Mouse (Mus musculus): ENCODE results near the gene Dab1. TPM values are rescaled to one million over a fixed set of nuclear protein-coding genes. Genes with fewer than 3 reads are reported as not detected.

Dab1 gene
- polyA plus RNA-seq, 1 experiment from 2014 or later: 195 TPM

DNA sequence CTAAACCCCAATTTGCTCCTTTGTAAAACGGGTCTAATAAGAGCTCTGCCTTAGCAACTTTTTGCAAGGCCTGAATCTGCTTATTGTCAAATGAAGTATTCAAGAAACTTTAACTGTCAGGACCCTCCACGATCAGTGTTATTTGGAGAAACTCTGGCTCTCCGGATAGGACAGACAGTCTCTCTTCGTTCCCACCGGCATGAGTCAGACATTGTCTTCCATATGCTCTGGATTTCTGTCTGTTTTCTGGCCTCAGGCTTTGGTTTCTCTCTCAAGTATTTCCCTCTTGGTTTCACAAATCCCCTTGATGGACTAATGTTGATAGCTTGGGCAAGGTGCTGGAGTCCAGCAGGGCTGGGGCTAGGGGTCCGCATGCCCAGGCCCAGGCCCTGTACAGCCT, 59.3 kb downstream of the Dab1 start:
- H3K36me3 ChIP-seq (ENCODE audit: control insufficient read depth, insufficient read depth): no peaks in the 10 kb centered on the region
- no peak overlapping the region for H3K27ac ChIP-seq (ENCODE audit: low read length)
- no peak overlapping the region for H3K4me2 ChIP-seq (ENCODE audit: low read length)
- 80% methylated on average over 6 of the region's 6 CpGs for WGBS
- no peaks in the 10 kb centered on the region for H3K4me1 ChIP-seq (replicated peaks; ENCODE audit: control insufficient read depth, insufficient read depth, low read length)
- H3K9me3 ChIP-seq (ENCODE audit: control insufficient read depth, low read length): no peaks in the 10 kb centered on the region
- no peaks in the 10 kb centered on the region for H3K27me3 ChIP-seq (replicated peaks; ENCODE audit: control insufficient read depth, insufficient read depth, low read length)
- ATAC-seq: no peak
- no peak overlapping the region for H3K9ac ChIP-seq (replicated peaks; ENCODE audit: low read depth, low read length)
- H3K4me3 ChIP-seq (replicated peaks; ENCODE audit: low read length): no peak overlapping the region

DNA sequence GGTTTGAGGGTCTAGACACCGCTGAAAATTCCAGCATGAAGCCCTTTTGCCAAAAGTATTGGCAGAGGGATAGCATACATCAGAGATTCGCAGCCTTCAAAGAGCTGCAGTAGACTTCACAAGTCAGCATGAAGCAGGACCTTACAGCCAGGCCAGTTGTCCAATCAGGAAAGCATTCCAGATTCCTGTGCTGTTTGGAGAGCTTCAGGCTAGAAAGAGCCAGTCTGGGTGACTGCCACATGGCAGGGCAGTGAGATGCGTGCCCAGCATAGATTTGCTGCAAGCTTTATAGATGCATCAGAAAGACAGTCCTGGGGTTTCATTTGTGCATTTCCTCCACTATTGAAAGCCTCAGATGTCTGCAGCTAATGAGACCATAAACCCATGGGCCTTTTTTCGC, 66.0 kb downstream of the Dab1 start:
- H3K27ac ChIP-seq (ENCODE audit: low read length): no peak overlapping the region
- H3K4me3 ChIP-seq (replicated peaks; ENCODE audit: low read length): no peak overlapping the region
- no peaks in the 10 kb centered on the region for H3K4me1 ChIP-seq (replicated peaks; ENCODE audit: control insufficient read depth, insufficient read depth, low read length)
- no peak overlapping the region for H3K9ac ChIP-seq (replicated peaks; ENCODE audit: low read depth, low read length)
- no peaks in the 10 kb centered on the region for H3K27me3 ChIP-seq (replicated peaks; ENCODE audit: control insufficient read depth, insufficient read depth, low read length)
- H3K36me3 ChIP-seq (ENCODE audit: control insufficient read depth, insufficient read depth): no peaks in the 10 kb centered on the region
- 0 out of 2 replicates have a peak, but pooled peaks have one; percentile 20 for ATAC-seq
- WGBS: 76% methylated on average over 4 of the region's 4 CpGs
- no peaks in the 10 kb centered on the region for H3K9me3 ChIP-seq (ENCODE audit: control insufficient read depth, low read length)
- no peak overlapping the region for H3K4me2 ChIP-seq (ENCODE audit: low read length)

DNA sequence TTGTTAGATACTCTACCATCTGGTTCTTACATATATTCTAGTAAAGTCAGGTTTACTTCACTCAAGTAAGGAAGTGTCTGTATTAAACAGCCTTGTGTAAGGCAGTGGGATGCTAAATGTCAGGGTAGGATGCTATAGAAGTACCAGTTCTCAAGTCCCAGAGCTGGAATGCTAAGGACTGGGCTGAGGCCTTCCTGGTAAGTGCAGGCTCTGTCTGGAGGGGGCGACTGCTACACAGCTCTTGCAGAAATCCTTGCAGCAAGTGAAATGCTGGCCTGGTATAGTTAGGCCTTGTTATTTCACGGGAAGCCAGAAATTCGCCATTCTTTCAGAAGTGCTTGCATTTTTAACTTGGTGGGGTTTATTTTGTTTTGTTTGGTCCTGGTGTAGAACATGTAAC, 72.6 kb downstream of the Dab1 start:
- no peak overlapping the region for H3K9ac ChIP-seq (replicated peaks; ENCODE audit: low read depth, low read length)
- no peak overlapping the region for H3K27ac ChIP-seq (ENCODE audit: low read length)
- H3K4me3 ChIP-seq (replicated peaks; ENCODE audit: low read length): no peak overlapping the region
- H3K9me3 ChIP-seq (ENCODE audit: control insufficient read depth, low read length): no peaks in the 10 kb centered on the region
- H3K4me1 ChIP-seq (replicated peaks; ENCODE audit: control insufficient read depth, insufficient read depth, low read length): 0 out of 2 replicates have a peak, but pooled peaks cover 2% of the 10 kb centered on the region
- no peak for ATAC-seq
- no peaks in the 10 kb centered on the region for H3K27me3 ChIP-seq (replicated peaks; ENCODE audit: control insufficient read depth, insufficient read depth, low read length)
- H3K36me3 ChIP-seq (ENCODE audit: control insufficient read depth, insufficient read depth): no peaks in the 10 kb centered on the region
- 37% methylated on average over 3 of the region's 3 CpGs for WGBS
- H3K4me2 ChIP-seq (ENCODE audit: low read length): no peak overlapping the region

DNA sequence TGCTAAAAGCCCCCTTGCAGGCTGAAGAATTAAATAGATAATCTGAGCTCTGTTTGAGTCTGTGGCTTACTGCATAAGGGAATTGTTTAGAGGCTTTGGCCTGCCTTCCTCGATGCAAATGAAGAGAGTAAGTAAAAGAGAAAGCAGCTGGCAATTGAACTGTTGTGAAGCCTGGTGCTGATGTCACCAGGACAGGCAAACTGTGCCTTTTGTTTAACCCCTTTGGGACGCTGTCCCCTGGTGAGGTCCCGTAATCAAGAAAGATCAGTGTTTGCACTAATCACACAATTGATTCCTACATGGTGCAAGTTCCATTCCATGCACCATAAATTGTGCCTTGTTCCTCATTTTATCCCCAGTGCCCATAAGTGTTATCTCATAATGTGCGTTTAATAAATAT, 80.6 kb downstream of the Dab1 start:
- Histone ChIP-seq H3K27ac (ENCODE audit: low read length) (no peak overlapping the region), H3K4me2 (ENCODE audit: low read length) (no peak overlapping the region), H3K4me1 (replicated peaks; ENCODE audit: control insufficient read depth, insufficient read depth, low read length) (peaks cover 12% of the 10 kb centered on the region), H3K27me3 (replicated peaks; ENCODE audit: control insufficient read depth, insufficient read depth, low read length) (no peaks in the 10 kb centered on the region), H3K9ac (replicated peaks; ENCODE audit: low read depth, low read length) (no peak overlapping the region), H3K9me3 (ENCODE audit: control insufficient read depth, low read length) (no peaks in the 10 kb centered on the region), H3K4me3 (replicated peaks; ENCODE audit: low read length) (no peak overlapping the region), H3K36me3 (ENCODE audit: control insufficient read depth, insufficient read depth) (no peaks in the 10 kb centered on the region)
- WGBS: 14% methylated on average over 4 of the region's 4 CpGs
- ATAC-seq: no peak

DNA sequence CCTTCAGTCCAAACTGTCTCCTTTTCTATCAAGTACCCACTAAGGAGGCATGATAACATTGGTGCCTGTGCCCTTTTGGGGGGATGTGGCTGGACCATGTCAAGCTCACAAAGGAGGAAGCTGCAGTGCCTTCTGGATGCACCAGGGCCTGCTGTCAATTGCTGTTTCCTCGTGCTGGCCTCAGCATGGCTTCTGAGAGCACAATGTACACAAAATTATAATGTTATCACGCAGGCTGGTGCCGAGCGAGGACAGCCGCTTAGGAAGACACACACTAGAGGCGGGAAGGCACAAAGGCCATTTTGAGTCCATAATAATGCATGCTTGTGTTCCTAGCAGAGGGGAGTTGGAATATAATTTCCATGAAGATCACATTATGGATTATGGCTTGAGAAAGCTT, 81.2 kb downstream of the Dab1 start:
- WGBS: 50% methylated on average over 6 of the region's 6 CpGs
- ATAC-seq: no peak
- Histone ChIP-seq H3K27ac (ENCODE audit: low read length) (peak overlapping the region; percentile 47), H3K36me3 (ENCODE audit: control insufficient read depth, insufficient read depth) (no peaks in the 10 kb centered on the region), H3K9me3 (ENCODE audit: control insufficient read depth, low read length) (no peaks in the 10 kb centered on the region), H3K27me3 (replicated peaks; ENCODE audit: control insufficient read depth, insufficient read depth, low read length) (no peaks in the 10 kb centered on the region), H3K4me3 (replicated peaks; ENCODE audit: low read length) (no peak overlapping the region), H3K4me1 (replicated peaks; ENCODE audit: control insufficient read depth, insufficient read depth, low read length) (peaks cover 12% of the 10 kb centered on the region), H3K4me2 (ENCODE audit: low read length) (no peak overlapping the region), H3K9ac (replicated peaks; ENCODE audit: low read depth, low read length) (no peak overlapping the region)

DNA sequence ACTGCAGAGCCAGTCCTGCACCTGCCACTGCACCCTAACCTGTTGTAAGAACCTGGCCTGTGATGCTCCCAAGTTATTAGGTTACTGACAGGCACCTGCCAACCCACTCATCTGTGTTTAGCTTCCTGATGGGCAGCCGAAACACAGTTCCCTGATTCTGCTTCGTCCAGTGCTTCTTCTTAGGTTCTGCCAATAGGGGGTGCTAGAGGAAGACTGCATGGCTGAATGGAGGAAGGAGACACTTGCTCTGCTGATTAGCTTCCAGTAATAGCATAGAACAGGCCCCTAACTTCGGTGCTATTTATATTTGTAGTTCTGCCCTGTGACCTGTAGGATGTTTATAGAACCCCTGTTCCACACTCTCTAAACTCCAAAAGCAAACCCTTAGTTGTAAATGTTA, 83.0 kb downstream of the Dab1 start:
- Histone ChIP-seq H3K27ac (ENCODE audit: low read length) (no peak overlapping the region), H3K9ac (replicated peaks; ENCODE audit: low read depth, low read length) (no peak overlapping the region), H3K36me3 (ENCODE audit: control insufficient read depth, insufficient read depth) (no peaks in the 10 kb centered on the region), H3K4me3 (replicated peaks; ENCODE audit: low read length) (no peak overlapping the region), H3K27me3 (replicated peaks; ENCODE audit: control insufficient read depth, insufficient read depth, low read length) (no peaks in the 10 kb centered on the region), H3K4me1 (replicated peaks; ENCODE audit: control insufficient read depth, insufficient read depth, low read length) (peaks cover 15% of the 10 kb centered on the region), H3K9me3 (ENCODE audit: control insufficient read depth, low read length) (no peaks in the 10 kb centered on the region), H3K4me2 (ENCODE audit: low read length) (no peak overlapping the region)
- no peak for ATAC-seq
- WGBS: 70% methylated on average over 3 of the region's 3 CpGs

DNA sequence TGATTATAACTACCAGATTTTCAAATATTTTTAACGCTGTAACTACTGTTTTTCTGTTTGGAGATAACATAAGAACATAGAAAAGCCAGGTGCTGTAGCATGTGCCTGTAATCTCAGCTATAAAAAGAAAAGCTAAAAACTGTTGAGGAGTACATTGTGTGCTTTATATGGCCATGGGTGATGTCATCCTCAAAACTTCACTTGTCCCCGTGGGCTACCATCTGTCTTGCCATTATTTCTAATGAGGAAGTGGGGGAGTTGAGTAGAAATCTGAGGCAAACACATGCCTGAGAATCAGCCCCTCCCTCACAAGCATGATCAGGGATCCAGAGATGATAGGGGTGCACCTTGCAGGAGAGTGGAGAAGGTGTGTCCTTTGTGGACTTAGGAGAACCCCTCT, 85.3 kb downstream of the Dab1 start:
- 54% methylated on average over 2 of the region's 2 CpGs for WGBS
- no peaks in the 10 kb centered on the region for H3K9me3 ChIP-seq (ENCODE audit: control insufficient read depth, low read length)
- no peaks in the 10 kb centered on the region for H3K27me3 ChIP-seq (replicated peaks; ENCODE audit: control insufficient read depth, insufficient read depth, low read length)
- no peak overlapping the region for H3K4me2 ChIP-seq (ENCODE audit: low read length)
- H3K4me1 ChIP-seq (replicated peaks; ENCODE audit: control insufficient read depth, insufficient read depth, low read length): peaks cover 11% of the 10 kb centered on the region
- H3K36me3 ChIP-seq (ENCODE audit: control insufficient read depth, insufficient read depth): no peaks in the 10 kb centered on the region
- no peak overlapping the region for H3K27ac ChIP-seq (ENCODE audit: low read length)
- H3K4me3 ChIP-seq (replicated peaks; ENCODE audit: low read length): no peak overlapping the region
- H3K9ac ChIP-seq (replicated peaks; ENCODE audit: low read depth, low read length): no peak overlapping the region
- no peak for ATAC-seq

DNA sequence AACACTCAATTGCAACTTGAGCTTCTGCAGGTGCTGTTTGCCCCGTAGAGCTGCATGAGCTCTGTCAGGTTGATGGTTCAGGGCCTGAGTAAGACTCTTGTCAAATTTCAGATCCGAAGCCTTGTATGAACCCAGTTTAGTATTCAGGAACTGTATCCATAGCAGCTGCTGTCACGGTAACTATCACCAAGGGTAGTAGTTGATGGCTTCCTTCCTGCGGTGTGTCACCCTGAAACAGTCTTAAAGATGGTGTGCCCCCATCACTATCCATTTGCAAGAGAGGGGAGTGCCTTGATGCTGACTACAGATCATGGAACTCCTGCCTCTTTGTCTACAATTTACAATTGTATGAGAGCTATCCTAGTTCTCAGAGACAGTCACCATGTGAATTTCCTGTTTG, 87.3 kb downstream of the Dab1 start:
- no peak for ATAC-seq
- H3K4me3 ChIP-seq (replicated peaks; ENCODE audit: low read length): no peak overlapping the region
- H3K4me1 ChIP-seq (replicated peaks; ENCODE audit: control insufficient read depth, insufficient read depth, low read length): peaks cover 5% of the 10 kb centered on the region; the same call in 1 of the 2 replicates
- WGBS: 80% methylated on average over 4 of the region's 4 CpGs
- H3K9me3 ChIP-seq (ENCODE audit: control insufficient read depth, low read length): no peaks in the 10 kb centered on the region
- no peak overlapping the region for H3K4me2 ChIP-seq (ENCODE audit: low read length)
- H3K9ac ChIP-seq (replicated peaks; ENCODE audit: low read depth, low read length): no peak overlapping the region
- no peaks in the 10 kb centered on the region for H3K27me3 ChIP-seq (replicated peaks; ENCODE audit: control insufficient read depth, insufficient read depth, low read length)
- H3K27ac ChIP-seq (ENCODE audit: low read length): no peak overlapping the region
- no peaks in the 10 kb centered on the region for H3K36me3 ChIP-seq (ENCODE audit: control insufficient read depth, insufficient read depth)

DNA sequence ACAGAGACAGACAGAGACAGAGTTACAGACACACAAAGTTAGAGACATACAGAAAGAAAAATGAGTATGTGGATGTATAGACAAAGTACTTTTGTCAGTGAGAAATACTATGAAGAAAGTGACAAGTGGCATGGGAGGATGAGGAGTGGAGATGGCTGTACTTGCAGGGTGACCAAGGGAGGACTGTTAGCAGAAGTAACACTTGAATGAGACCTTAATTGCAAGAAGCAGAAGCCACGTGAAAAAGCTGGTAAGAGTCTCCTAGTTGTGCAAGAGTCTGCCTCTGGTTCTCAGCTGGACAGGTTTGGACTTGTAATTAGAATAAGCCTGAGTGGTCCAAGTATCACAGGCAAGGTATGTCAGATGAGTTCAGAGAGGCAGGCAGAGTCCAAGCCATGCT, 88.0 kb downstream of the Dab1 start:
- 72% methylated on average over 1 of the region's 1 CpGs for WGBS
- H3K4me3 ChIP-seq (replicated peaks; ENCODE audit: low read length): no peak overlapping the region
- H3K36me3 ChIP-seq (ENCODE audit: control insufficient read depth, insufficient read depth): no peaks in the 10 kb centered on the region
- H3K4me2 ChIP-seq (ENCODE audit: low read length): no peak overlapping the region
- no peak overlapping the region for H3K9ac ChIP-seq (replicated peaks; ENCODE audit: low read depth, low read length)
- no peaks in the 10 kb centered on the region; the same call in 1 of the 2 replicates for H3K27me3 ChIP-seq (replicated peaks; ENCODE audit: control insufficient read depth, insufficient read depth, low read length)
- H3K9me3 ChIP-seq (ENCODE audit: control insufficient read depth, low read length): no peaks in the 10 kb centered on the region
- no peak overlapping the region for H3K27ac ChIP-seq (ENCODE audit: low read length)
- ATAC-seq: no peak
- H3K4me1 ChIP-seq (replicated peaks; ENCODE audit: control insufficient read depth, insufficient read depth, low read length): peaks cover 5% of the 10 kb centered on the region; the same call in 1 of the 2 replicates

DNA sequence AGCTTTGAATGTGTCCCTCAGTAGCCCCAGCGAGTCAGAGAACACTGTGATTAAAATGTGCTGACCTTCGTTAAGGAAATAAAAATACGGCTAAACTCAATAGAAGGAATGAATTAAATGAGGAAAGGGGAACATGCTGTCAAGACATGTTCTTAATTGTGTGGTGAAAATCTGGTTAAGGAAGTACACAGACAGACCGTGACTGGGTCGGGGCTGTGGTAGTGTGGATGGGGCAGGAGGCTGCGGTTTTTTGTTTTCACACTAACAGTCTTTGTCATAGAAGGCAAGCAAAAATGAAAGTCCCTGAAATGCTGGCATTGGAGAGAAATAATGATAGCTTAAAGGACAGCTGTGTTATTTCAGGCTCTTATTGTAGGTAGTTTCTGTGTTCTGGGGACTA, 92.2 kb downstream of the Dab1 start:
- H3K27ac ChIP-seq (ENCODE audit: low read length): no peak overlapping the region
- no peak for ATAC-seq
- no peak overlapping the region for H3K9ac ChIP-seq (replicated peaks; ENCODE audit: low read depth, low read length)
- WGBS: 32% methylated on average over 6 of the region's 6 CpGs
- peaks cover 5% of the 10 kb centered on the region; the same call in 1 of the 2 replicates for H3K4me1 ChIP-seq (replicated peaks; ENCODE audit: control insufficient read depth, insufficient read depth, low read length)
- no peak overlapping the region for H3K4me3 ChIP-seq (replicated peaks; ENCODE audit: low read length)
- no peak overlapping the region for H3K4me2 ChIP-seq (ENCODE audit: low read length)
- H3K36me3 ChIP-seq (ENCODE audit: control insufficient read depth, insufficient read depth): no peaks in the 10 kb centered on the region
- H3K9me3 ChIP-seq (ENCODE audit: control insufficient read depth, low read length): no peaks in the 10 kb centered on the region
- H3K27me3 ChIP-seq (replicated peaks; ENCODE audit: control insufficient read depth, insufficient read depth, low read length): no peaks in the 10 kb centered on the region; the same call in 1 of the 2 replicates

All from forebrain, embryonic 16.5 days (tissue).